Mouse (Mus musculus) kidney, adult 9 months (tissue): ENCODE measurements around the gene Myo1d.

Source experiments
- DNase-seq: peaks from one replicate; pipeline ENCODE4 v3.0.0; 2022

Gene Myo1d

DNA sequence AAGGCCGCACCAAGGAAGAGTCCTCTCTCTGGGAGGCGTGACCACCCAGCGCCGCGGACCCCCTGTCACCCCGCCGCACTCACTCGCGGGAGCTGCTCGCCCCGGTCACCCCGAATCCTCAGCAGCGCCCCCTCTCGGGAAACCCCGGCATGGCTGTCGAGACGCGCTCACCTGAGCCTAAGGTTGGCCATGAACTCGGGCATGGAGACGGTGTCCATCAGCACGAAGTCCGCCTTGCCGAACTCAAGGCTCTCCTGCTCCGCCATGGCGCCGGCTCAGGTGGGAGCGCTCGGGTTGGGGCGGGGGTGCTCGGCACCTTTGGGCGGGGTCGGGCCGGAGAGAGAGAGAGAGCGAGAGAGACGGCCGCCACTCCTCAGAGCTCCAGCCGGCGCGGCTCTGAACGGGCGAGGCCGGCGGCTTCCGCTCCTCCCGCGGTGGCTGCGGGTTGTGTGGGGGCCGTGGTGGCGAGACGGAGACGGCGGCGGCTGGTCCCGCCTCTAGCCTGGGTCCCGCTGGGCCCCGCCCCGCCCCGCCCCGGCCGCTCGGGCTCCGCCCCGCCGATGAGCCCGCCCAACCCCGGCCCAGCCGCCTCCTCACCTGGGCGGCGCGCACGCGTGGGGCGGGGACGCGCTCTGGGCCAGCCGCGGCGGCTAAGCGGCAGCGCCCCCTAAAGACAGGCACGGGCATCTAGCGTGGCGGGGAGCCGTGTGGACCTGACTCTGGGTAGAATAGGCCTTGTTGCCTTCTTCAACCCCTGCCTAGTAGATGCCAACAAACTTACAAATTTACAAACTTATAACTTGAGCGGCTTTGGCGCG, at the start of gene Myo1d:
TSS of gene Myo1d (minus strand) at position 499 of the 818 bp plus-strand sequence.
- DNase-seq = peak; percentile 91

DNA sequence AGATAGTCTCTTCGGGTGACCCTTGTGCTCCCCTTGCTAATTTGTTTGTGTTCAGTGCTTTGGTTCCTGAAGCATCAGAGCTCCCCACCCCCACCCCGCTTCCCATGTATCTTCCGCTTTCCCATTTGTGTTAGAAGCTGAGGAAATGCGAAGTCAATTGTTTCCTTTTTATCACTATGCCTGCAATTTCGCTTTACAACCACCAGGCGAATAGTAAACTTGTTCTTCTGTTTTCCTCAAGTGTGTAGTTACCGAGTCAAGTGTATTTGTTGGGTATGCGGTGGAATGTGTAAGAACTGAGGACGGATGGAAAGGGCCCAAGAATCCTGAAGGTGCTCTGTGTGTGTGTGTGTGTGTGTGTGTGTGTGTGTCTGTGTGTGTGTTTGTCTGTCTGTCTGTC, 42.0 kb upstream of the Myo1d start:
- DNase-seq = no peak

DNA sequence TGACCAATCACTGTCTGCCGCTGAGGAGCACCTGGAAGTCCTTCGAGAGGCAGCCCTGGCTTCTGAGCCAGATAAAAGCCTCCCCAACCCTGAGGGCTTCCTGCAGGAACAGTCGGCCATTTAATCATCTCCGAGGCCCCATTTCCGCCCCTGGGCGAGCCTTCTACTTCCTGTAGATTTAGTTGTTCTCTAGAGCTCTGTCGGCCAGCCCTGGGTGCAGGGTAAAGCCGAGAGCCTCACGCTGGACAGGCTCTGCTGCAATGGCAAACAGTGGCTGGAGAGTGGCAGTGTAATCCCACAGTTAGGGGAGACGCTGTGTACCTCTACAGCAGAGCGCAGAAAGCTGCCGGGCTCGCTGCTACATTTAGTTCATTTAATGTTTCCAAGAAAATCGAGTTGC, 41.5 kb upstream of the Myo1d start:
- DNase-seq = peak; percentile 46

DNA sequence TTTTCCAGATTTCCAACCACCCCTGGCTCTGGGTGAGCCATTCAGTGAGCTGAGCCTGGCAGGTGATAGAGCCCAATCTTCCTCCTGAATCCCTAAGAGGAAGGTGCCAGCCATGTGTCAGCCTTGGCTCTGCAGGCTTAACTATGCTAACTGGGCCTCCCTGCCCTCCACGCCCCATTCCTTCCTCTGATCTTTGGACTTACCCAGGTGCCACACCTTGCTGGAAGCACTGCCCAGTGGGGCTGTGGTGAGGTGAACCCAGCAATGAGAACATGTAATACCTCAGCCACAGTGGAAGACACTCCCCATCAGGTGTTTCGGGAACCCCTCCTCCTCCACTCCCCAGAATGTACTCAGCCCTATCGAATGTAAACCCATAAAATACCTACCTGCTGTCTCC, 40.3 kb upstream of the Myo1d start:
- DNase-seq = no peak

DNA sequence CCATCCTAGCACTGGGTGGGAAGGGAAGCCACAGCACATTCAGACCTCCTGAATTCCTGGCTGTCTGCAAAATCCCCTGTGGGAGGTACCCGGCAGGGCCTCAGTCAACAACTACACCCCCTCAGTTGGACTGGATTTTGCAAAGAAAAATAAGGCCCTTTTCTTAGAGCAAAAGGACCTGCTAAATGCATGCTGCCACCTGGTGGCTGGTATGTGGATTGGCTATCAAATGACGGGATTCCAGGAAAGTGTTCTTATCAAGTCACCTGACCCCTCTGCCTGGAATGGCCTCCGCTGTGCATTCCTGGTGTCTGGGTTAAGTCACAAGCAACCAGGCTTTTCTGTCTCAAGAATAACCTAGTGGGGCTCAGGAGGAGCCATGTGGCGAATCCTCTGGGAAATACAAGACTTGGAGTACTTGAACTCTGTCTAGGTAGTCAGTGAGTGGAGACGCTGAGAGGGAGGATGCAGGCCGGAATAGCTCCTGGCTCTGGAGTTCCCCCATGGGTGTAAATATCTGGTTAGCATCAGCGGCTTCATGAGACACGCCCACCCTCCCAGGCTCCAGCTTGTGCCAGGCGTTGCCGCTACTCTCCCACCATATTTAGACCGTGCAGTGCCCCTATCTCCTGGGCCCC, 38.4 kb upstream of the Myo1d start:
- DNase-seq = peak; percentile 86

DNA sequence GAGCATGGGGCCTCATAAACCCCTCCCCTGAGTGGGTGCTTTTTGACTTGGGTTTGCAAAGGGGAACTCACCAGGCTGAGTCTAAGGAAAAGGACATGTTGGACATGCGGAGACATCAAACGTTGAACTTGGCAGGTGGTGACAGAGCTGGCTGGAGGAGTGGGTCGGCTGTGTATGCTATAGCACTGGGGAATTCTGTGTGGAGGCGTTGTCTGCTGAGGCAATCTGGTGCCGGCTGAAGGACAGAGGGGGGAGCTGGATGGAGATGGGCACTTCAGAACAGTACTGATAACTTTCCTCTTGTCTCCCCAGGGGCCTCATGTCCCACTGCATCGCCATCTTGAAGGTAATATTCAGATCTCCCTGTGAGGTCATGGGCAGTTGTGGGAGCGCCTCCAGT, 35.5 kb upstream of the Myo1d start:
- no peak for DNase-seq

DNA sequence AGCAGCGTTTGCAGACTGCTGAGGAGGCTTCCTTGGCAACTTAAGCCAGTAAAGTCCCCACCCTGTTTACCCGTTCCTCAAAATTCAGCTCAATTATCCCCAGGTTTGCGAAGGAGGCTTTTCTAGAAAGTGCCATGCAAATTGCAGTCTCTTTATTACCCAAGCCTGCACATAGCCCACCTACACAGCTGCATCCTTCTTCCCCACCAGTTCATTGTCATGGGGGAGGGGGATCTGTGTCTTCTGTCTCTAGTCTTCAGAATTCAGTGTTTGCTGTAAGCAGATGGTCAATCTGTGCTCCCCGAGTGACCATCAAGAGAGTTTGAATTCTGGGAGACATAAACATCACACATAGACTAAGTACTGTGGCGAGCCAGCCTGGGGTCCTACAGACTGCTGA, 31.3 kb upstream of the Myo1d start:
- DNase-seq = no peak

DNA sequence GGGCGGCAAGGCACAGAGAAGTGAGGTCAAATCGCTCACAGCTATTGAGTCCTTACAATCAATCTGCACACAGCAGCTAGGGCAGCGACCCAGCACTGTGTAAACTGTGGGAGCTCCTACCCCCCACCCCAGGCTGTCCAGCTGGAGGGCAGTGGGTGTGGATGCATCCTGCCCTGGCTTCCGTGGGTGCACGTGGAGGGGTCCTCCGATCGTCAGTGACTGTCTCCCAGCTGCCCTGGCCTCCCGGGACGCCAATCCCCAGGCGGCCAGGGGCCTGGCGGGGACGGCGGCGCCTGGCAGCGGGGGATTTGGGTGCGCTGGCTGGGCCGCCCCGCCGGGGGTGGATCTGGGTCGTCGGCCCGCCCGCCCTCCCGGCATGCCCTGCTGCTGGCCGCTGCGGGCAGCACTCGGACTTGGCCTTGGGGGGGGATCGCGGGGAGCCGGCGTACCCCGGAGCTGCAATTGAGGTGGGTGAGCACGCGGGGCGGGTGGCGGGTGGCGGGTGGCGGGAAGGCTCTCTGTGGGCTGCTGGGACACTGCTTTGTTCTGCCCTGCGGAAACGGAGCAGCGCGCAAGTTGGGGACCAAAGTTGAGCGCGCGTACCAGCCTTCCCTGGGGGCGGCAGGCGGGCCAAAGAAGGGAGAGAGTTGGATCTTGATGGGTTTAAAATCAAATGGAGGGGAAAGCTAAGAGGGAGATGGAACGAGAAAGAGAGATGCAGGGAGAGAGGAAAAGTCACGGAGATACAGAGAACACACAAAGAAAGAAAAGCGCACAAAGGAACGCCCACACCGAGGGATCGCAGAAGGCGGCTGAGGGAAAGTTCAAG, 30.4 kb upstream of the Myo1d start, which contains the start of gene Tmem98:
TSS of gene Tmem98 (plus strand) at position 183 of the 829 bp plus-strand sequence.
- no peak for DNase-seq

DNA sequence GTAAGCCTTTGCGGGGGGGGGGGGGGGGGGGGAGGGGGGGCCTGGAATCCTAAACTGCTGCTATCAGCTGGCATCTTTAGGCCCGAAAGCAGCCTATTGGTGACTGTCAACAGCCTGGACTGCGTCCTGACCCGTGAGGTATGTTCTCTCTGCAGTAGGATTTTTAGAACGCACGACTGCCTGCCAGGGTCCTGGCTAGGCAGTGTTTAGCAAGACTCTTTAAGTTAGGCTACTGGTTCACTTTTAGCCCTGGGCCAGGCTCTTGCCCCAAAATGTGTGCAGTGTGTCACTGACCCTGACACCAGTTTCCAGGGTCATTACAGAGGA, 29.8 kb upstream of the Myo1d start:
- no peak for DNase-seq

DNA sequence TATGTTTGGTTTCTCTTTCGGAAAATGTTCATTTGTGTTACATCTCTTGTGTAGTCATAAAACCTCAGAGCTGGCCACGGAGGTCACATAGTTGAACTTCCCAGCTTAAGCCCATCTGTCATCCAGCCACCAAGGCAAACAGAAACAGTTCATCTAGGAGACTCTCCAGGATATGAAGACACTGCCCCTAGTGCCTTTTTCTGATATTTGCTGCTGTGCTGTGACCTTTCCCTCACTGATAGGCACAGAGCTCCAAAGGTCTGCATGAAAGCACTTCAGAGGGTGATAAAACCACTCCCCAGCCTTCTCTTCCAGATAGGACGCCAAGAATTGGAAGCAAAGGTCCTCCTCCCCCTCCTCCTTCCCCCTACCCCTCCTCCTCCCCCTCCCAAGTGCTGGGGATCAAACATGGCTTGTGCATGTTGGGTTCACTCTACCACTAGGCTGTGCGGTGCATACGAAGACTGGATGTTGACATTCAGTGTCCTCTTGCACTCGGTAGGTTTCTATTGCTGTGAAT, 28.8 kb upstream of the Myo1d start:
- DNase-seq = peak; percentile 59

DNA sequence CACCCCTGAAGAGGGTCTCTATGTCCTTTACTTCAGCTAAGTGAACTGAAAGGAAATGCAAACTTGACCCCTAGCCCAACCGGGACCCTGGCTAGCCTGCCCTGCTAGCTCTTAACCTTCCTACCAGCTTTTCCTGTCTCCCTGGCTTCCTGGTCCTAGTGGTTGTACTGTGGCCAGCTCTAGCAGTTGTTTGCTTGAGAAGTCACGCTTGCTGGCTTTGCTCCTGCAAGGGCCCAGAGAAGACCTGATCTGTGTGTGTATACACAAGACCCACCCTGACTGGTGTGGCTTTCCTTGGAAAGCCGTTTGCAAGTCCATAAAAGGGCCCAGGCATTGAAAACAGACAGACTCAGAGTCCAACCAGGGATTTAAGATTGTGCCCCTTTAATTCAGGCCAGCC, 22.9 kb upstream of the Myo1d start:
- DNase-seq = peak; percentile 48

DNA sequence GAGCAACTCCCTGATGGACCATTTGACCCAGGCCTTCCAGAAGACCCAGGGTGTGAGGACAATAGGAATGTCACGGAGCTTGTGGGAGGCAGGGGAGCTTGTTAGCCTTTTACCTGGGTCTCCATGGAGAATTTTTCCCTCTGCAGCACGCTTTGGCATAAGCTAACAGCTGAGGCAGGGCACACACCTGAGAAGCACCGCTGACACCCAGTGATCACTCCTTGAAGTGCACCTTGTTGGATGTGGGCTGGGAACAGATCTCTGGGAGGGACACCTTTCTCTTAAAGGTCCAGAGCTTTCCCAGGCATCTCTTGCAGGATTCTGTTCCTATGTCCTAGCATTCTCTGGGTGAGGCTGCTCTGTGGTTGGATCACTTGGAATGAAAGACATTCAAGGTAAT, 20.2 kb upstream of the Myo1d start:
- peak; percentile 57 for DNase-seq

DNA sequence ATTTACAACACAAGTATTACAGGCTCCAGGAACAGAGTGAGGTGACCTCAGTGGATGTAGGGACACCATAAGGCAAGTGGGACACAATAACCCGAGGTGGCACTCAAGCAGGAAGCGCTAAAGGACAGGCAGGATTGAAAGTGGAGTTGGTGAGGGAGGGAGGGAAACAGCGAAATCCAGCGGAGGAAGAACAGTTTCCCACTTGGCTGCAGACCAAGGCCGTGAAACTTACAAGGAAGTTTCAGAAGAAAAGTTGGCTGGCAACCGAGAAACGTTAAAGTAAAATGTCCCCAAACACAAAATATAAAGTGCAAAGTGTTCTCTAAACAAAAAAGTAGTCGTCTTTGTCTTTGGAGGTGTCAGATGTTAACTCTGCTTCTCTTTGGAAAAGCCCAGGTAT, 15.6 kb upstream of the Myo1d start:
- DNase-seq = no peak

DNA sequence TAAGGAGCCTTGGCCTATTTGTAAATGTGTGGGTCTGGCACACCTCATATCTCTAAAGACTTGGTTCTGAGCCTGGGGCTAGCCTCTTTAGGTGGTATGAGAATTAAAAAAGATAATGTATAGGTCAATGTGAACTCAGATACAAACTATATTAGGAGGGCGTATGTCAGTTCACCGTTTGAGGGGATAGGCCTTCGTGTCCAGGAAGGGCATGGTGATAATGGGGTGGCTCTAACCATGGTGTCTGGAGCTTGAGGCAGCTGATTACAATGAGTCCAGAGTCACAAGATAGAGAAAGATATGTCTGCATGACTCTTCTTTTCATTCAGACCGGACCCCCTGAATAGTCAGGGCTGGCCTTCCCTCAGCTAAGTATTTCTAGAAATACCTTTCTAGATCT, 14.5 kb upstream of the Myo1d start:
- no peak for DNase-seq

DNA sequence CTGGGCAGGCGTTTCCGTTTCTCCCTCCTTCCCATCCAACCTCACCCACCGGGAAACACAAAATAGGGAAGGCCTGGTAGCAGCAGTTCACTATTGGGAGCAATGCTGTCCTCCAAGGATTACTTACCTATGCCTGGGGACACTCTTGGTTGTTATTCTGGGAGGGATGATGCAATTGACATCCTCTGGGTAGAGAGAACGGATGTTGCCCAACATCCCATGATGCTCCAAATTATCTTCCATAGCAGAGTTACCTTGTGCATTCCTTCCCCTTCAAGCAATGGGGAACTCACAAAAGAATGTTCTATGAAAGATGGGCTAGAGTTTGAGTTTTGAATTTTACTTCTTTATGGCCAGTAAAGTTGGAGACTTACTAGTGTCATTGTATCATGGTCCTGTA, 13.6 kb upstream of the Myo1d start:
- DNase-seq = no peak

DNA sequence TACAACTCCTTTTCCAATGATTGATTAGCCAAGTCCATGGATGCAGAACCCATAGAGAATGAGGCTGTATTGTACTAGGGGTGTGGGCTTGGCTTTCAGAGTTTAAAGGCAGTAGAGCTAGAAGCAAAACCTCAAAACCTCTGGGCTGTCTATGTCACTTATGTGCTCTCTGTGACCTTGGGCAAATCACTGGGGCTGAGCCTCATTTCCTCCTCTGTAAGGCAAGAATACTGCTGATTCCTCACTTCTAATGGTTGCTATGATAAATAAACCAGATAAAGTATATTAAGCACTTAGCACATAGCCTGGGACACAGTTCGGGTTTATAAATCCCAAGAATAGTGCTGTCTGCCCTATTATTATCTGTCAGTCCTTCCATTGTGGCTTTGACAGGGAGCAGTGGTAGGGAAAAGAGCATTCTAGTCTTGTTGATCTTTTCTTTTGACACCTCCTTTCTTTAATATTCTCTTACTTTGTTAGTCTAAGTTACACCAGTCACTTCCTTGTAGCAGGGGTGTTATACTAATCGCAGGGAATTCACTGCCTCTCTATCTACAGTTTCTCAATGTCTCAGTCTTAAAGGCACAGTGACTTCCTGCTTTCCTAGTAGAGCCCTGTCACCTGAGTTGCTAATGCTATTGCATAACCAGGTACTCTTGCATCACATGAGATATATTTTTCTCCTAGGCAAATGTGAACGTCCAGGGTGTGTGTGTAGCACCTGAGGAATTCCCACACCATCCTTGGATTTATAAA, 12.0 kb upstream of the Myo1d start:
- DNase-seq = no peak

DNA sequence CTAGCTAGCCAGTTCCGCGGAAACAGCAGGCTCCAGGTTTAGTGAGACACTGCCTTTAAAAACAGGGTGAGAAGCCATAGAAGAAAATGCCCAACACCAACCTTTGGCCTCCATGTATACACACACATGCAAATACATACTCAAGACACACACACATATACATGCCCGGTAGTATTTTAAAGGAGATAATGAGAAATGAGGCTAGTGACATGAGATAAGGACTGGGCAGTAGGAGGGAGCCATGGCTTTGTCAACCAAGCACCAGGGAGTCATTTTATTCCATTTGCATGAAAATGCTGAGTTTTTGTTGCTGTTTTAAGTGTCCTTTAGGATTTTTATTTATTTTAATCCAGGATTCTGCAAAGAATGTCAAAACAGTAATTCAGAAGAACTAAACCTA, 10.6 kb upstream of the Myo1d start:
- DNase-seq = no peak

DNA sequence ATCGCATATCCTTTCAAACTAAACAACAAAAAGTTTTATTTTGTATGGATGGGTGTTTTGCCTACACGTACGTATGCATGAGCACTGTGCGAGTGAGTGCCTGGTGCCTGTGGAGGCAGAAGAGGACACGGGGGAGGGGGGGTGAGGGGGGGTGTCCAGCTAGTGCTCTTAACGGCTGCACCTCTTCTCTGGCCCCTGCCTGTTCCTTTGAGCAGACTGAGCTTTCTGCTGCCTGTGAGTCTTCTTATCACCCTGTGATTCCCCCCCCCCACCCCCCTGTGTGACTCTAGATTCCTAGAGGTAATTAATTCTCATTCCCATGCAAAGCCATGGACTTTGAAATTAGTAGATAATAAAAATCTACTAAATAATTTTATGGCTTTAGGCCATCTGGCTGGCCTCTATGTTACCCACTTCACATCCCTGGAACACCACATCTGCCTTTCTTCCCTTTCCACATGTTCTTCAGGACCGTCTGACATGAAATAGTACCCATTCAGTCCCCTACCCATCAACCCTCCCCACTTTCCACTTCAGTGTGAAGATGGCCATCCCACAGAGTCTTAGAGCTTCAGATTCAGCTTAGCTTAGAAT, 9.9 kb upstream of the Myo1d start:
- no peak for DNase-seq

DNA sequence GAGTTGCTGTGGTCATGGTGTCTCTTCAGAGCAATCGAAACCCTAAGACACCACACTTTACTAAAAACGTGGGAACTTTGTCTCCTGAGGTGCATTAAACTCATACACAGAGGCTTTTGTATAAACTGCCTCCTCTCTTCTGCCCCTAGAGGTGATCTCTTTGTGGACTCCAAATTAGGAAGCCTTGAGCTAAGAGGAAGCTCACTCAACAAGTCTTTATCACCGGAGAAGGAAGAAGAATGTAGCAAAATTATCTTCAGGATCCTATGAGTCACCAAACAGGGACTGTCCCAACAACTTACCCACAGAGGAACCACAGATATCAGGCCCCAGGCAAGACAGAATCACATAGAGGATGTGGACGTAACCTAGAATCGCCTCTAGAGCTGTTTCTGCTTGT, 5.8 kb upstream of the Myo1d start:
- DNase-seq = no peak

DNA sequence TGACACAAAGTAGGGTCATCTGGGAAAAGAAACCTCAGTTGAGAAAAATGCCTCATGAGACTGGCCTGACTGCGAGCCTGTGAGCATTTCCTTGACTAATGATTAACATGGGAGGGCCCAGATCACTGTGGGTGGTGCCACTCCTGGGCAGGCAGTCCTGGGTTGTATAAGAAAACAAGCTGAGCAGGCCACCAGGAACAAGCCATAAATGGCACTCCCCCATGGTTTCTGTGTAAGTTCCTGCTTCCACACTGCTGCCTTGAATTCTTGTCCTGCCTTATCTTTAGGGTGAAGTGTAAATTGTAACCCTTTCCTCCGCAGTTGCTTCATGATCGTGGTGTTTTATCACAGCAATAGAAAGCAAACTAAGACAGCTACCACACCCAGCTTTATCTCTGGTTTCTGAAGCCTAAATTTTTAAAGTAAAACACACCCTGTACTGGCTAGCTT, 4.5 kb upstream of the Myo1d start:
- peak; percentile 95 for DNase-seq

DNA sequence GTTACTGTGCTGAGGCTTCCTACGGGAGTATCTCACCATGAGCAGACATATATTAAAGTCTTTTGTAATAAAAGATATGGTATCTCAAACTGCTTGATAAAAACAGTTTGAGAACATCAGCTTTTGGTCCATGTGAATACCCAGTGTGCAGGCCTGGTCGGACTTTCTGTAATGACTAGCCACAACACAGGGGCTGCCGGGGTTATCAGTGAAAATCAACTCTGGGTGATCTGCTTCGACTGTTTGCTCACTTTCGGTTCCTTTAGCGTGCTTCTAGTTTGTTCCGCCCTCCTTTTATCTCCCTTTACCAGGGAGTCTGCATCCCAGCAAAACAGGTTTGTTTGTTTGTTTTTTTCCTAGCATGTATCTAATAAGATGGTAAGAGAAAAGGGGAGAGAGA, 3.6 kb upstream of the Myo1d start:
- DNase-seq = no peak

DNA sequence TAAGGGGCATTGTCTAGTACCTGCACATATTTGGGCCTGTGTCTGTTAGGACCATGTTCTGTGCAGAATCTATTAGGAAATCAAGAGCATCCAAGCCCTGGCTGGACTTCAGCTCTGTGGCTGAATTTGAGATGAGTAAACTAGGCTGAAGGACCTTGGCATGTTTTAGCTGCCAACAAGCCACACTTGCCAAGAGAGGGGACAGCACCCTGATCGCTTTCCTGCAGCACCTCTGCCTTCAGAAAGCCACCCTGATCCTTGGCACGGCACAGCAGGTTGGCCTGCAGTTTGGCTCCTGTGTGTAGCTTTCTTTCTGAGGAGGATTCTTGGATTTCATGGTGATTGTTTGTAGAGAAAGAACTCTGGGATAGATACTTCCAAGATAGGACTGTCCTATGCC, 1.7 kb upstream of the Myo1d start:
- DNase-seq = no peak
